Mouse (Mus musculus): ENCODE results near the gene Hmgn1. TPM values are rescaled to one million over a fixed set of nuclear protein-coding genes. Genes with fewer than 3 reads are reported as not detected.
"Not testable (repeated sequence)": the region's sequence is repeated elsewhere in the genome, so short reads cannot be mapped to it uniquely, and the experiment has no call there.

Gene Hmgn1
- polyA plus RNA-seq, 1 experiment = 59.4 TPM

DNA sequence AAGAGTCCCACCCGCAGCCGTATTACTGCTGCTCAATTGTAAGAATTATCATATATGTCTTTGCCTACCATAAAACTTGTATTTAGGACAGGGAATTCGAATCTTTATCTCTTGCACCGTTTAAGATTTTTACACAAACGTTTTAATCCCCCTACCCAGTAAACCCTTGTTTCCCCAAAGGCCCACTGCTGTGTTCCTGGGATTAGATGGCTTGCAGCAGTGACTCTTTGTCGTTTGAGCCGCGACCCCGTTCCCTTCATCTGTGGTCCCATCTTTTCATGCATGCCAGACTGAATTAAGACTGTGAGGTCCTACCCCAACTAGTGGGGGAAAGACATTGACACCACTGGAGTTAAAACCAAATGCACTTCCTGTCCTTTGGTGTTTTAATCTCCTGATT, 937 bp upstream of the Hmgn1 start:
- Histone ChIP-seq H3K9me3 (no peaks in the 10 kb centered on the region), H3K36me3 (replicated peaks; ENCODE audit: low read length) (peaks cover 23% of the 10 kb centered on the region), H3K27me3 (replicated peaks) (peaks cover 37% of the 10 kb centered on the region), H3K4me1 (peaks cover 34% of the 10 kb centered on the region), H3K4me3 (replicated peaks) (peak overlapping the region; percentile 94)
- TF ChIP-seq FLI1 (IDR thresholded peaks at IDR 0.05; ENCODE audit: low read length) (no peak), GATA1 (IDR thresholded peaks at IDR 0.05; ENCODE audit: borderline replicate concordance, low read length) (no peak)

DNA sequence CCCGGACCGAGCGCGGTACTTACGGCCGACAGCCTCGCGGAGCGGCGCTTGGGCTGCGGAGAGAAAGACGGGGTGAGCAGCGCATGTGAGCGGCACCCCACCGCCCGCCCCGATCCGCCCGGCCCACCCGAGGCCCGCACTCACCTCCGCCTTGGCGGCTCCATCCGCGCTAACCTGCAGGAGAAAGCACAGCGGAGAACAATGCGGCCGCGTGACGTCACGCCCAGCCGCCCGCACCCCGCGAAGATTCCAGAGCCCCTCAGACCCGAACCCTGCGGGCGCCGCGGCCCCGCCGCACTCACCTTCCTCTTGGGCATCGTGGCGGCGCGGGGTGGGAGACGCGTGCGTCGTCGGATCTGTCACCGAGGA, 257 bp downstream of the Hmgn1 start:
- H3K9me3 ChIP-seq = no peaks in the 10 kb centered on the region
- TF ChIP-seq FLI1 (IDR thresholded peaks at IDR 0.05; ENCODE audit: low read length) = no peak
- no peak for TF ChIP-seq GATA1 (IDR thresholded peaks at IDR 0.05; ENCODE audit: borderline replicate concordance, low read length)
- peaks cover 37% of the 10 kb centered on the region for H3K27me3 ChIP-seq (replicated peaks)
- peaks cover 34% of the 10 kb centered on the region for H3K4me1 ChIP-seq
- H3K4me3 ChIP-seq (replicated peaks) = peak overlapping the region; percentile 94
- peaks cover 34% of the 10 kb centered on the region for H3K36me3 ChIP-seq (replicated peaks; ENCODE audit: low read length)

DNA sequence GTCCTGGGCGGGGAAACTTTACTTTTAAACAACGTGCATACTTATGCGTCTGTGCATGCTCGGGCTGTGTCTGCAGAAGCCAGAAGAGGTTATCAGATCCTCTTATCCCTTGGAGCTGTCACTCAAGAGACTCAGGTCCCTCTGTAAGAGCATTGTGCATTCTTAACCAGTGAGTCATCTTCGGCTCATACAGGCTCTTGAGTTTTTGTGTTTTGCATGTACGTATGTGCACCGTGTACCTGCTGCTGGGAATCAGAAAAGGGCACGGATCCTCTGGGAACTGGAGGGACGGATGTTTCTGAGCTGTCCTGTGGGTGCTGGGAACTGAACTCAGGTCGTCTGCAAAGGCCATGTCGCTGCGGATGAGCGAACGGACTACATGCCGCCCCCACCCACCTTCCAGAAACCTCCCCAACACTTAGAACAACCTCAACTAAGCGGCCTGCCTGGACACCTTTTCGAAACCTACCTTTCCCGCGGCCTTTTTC, 801 bp downstream of the Hmgn1 start:
- H3K27me3 ChIP-seq (replicated peaks) = peaks cover 33% of the 10 kb centered on the region
- H3K4me3 ChIP-seq (replicated peaks) = peak overlapping the region; percentile 94
- H3K4me1 ChIP-seq = peaks cover 34% of the 10 kb centered on the region
- peaks cover 35% of the 10 kb centered on the region for H3K36me3 ChIP-seq (replicated peaks; ENCODE audit: low read length)
- H3K9me3 ChIP-seq = no peaks in the 10 kb centered on the region
- TF ChIP-seq GATA1 (IDR thresholded peaks at IDR 0.05; ENCODE audit: borderline replicate concordance, low read length) (no peak), FLI1 (IDR thresholded peaks at IDR 0.05; ENCODE audit: low read length) (no peak)

DNA sequence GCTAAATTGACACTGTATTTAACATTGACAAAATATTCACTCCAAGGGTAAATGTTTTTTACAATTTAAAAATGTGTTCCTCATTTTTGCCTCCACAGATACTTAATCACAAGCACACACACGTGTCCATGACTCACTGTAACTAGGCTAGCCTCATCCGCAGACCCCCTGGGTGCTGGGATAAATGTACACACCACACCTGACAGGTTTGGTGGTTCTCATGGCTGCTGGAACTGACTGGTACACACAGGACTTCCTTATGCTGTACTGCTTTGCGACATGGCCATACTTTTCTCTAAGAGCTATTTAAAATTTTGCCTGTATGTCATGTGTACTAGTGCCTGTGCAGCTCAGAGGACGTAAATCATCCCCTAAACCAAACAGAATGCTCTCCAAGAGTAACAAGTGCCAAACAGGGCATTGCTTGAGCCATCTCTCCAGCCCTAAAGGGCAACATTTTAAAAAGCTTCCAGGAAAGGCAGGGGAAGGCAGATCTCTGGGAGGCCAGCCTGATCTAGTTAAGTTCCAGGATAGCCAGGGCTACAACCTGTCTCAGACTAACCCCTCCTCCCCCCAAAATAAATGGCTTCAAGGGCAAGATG, 7.4 kb downstream of the Hmgn1 start:
- TF ChIP-seq FLI1 (IDR thresholded peaks at IDR 0.05; ENCODE audit: low read length) = no peak
- TF ChIP-seq GATA1 (IDR thresholded peaks at IDR 0.05; ENCODE audit: borderline replicate concordance, low read length) = no peak
- Histone ChIP-seq H3K4me1 (no peaks in the 10 kb centered on the region), H3K36me3 (replicated peaks; ENCODE audit: low read length) (peaks cover 37% of the 10 kb centered on the region)

DNA sequence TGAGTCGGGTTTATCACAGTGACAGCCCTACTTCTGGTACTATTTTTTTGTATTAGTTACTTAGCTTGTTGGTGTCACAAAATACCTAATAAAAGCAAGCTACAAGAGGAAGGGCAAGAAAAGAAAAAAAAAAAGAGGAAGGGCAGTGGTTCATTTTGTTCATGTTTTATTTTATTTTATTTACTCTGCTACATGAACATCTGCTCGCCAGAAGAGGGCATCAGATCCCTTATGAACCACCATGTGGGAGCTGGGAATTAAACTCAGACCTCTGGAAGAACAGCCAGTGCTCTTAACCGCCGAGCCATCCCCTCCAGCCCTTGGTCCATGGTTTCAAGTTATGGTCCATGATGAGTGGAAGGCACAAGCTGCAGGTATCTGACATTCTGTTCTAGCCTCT, 12.8 kb downstream of the Hmgn1 start:
- no peaks in the 10 kb centered on the region for H3K9me3 ChIP-seq
- H3K4me3 ChIP-seq (replicated peaks) = no peak overlapping the region
- TF ChIP-seq GATA1 (IDR thresholded peaks at IDR 0.05; ENCODE audit: borderline replicate concordance, low read length) (no peak), FLI1 (IDR thresholded peaks at IDR 0.05; ENCODE audit: low read length) (no peak)

More for the DNA sequence above, 7.4 kb downstream of the Hmgn1 start:
- no peak overlapping the region for H3K4me3 ChIP-seq (replicated peaks)
- no peaks in the 10 kb centered on the region for H3K9me3 ChIP-seq
- peaks cover 5% of the 10 kb centered on the region for H3K27me3 ChIP-seq (replicated peaks)

DNA sequence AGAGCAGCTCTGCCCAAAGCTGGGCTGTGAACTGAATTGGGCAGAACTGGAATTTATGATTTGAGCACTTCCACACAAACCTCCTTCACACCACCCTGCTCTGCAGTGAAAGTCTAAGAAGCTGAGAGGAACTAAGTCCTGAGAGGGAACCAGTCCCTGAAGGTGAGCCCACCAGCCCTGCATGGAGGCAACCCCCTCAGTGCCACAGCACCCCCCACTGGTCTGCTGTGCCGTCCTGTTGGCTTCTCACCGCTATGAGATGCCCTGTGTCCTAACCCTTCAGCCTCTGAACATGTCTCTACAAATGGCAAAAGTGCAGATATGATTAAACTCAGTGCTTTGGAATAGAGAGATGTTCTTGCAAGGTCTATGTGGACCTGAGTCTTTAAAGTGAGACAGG, 14.8 kb downstream of the Hmgn1 start:
- H3K4me3 ChIP-seq (replicated peaks) = no peak overlapping the region
- H3K9me3 ChIP-seq = peaks cover 14% of the 10 kb centered on the region
- no peak for TF ChIP-seq FLI1 (IDR thresholded peaks at IDR 0.05; ENCODE audit: low read length)
- TF ChIP-seq GATA1 (IDR thresholded peaks at IDR 0.05; ENCODE audit: borderline replicate concordance, low read length) = no peak
- H3K4me1 ChIP-seq = no peaks in the 10 kb centered on the region
- H3K27me3 ChIP-seq (replicated peaks) = peaks cover 15% of the 10 kb centered on the region
- H3K36me3 ChIP-seq (replicated peaks; ENCODE audit: low read length) = no peaks in the 10 kb centered on the region

More for the DNA sequence above, 12.8 kb downstream of the Hmgn1 start:
- no peaks in the 10 kb centered on the region for H3K36me3 ChIP-seq (replicated peaks; ENCODE audit: low read length)
- H3K4me1 ChIP-seq = no peaks in the 10 kb centered on the region
- peaks cover 12% of the 10 kb centered on the region for H3K27me3 ChIP-seq (replicated peaks)

DNA sequence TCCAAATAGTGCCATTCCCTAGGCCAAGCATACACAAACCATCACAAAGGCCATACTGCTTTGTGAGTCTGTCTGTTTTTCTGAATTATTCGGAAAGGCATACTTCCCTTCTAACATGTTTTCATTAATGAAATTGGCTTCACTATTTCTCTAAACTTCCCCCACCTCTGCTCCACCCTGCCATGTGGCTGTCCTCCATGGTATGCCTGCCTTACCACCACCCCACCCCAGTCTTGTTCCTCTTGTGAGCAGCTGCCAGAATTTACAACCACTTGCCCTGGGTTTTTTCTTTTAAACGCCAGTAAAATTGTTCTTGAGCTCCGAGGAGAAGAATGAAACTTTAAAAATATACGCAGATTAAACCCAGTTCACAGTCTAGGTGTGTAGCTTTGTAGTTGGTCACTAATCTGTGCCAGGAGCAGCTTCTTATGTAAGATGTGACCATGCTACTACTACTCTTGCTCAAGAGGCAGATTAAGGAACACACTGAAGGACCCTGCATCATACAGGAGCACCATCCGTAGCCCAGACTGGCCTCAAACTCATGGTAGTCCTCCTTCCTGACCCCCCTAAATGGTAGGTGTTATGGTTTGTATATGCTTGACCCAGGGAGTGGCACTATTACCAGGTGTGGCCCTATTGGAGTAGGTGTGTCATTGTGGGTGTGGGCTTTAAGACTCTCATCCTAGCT, 16.7 kb downstream of the Hmgn1 start:
- H3K9me3 ChIP-seq = peaks cover 29% of the 10 kb centered on the region
- no peaks in the 10 kb centered on the region for H3K4me1 ChIP-seq
- peaks cover 18% of the 10 kb centered on the region for H3K27me3 ChIP-seq (replicated peaks)
- H3K4me3 ChIP-seq (replicated peaks) = no peak overlapping the region
- no peak for TF ChIP-seq GATA1 (IDR thresholded peaks at IDR 0.05; ENCODE audit: borderline replicate concordance, low read length)
- TF ChIP-seq FLI1 (IDR thresholded peaks at IDR 0.05; ENCODE audit: low read length) = no peak
- H3K36me3 ChIP-seq (replicated peaks; ENCODE audit: low read length) = no peaks in the 10 kb centered on the region

DNA sequence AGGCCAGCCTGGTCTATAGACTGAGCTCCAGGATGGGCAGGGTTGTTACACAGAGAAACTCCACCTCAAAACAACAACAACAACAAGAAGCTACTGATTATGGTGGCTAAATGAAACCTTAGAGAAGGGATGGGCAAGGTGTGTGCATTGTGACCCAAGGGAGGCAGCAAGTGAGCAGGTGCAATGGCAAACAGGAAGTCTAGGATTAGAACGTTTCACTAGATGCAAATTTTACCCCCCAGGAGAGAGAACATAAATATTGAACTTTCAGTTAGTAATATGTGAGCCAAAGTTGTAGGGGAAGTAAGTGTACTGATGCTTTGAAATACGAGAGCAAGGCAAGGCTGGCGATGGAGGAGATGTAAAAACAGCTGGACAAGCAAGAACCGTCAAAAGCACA, 17.9 kb downstream of the Hmgn1 start:
- H3K27me3 ChIP-seq (replicated peaks) = peaks cover 20% of the 10 kb centered on the region
- peaks cover 29% of the 10 kb centered on the region for H3K9me3 ChIP-seq
- no peaks in the 10 kb centered on the region for H3K36me3 ChIP-seq (replicated peaks; ENCODE audit: low read length)
- TF ChIP-seq GATA1 (IDR thresholded peaks at IDR 0.05; ENCODE audit: borderline replicate concordance, low read length) (no peak), FLI1 (IDR thresholded peaks at IDR 0.05; ENCODE audit: low read length) (no peak)
- H3K4me1 ChIP-seq = no peaks in the 10 kb centered on the region
- H3K4me3 ChIP-seq (replicated peaks) = no peak overlapping the region

DNA sequence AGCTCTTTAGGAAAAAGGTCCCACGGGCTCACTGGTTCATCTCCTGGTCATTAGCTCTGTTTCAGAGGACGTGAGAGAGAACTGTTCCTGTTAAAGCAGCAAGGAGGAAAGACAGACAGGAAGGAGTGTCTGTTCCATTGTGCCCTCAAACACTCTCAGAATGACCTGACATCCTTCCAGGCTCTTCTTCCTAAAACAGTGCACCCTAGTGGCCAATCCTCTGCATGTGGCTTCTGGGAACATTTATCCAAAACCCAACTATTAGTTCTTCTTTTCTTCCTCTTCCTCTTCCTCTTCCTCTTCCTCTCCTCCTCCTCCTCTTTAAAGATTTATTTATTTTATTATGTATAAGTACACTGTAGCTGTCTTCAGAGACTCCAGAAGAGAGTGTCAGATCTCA, 24.5 kb downstream of the Hmgn1 start:
- Histone ChIP-seq H3K4me1 (no peaks in the 10 kb centered on the region), H3K36me3 (replicated peaks; ENCODE audit: low read length) (no peaks in the 10 kb centered on the region), H3K4me3 (replicated peaks) (no peak overlapping the region), H3K27me3 (replicated peaks) (peaks cover 19% of the 10 kb centered on the region), H3K9me3 (peaks cover 19% of the 10 kb centered on the region)
- TF ChIP-seq FLI1 (IDR thresholded peaks at IDR 0.05; ENCODE audit: low read length) = no peak
- TF ChIP-seq GATA1 (IDR thresholded peaks at IDR 0.05; ENCODE audit: borderline replicate concordance, low read length) = no peak

DNA sequence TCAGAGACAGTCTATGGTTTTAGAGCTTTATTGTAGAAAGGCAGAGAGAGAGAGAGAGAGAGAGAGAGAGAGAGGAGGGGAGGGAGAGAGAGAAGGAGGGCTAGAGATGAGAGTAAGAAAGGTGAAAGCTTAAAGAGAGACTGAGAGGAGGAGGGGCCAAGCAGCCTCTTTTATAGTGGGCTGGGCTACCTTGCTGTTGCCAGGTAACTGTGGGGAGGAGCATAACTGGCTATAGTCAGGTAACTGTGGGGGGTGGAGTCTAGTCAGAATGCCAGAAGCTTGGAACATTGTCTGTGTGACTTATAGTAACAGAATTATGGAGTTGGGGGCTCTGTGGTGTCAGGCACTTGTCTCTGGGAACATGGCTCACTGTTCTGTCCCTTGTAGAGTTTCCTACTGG, 29.7 kb downstream of the Hmgn1 start:
- H3K9me3 ChIP-seq; H3K4me1 ChIP-seq; H3K4me3 ChIP-seq (replicated peaks); H3K36me3 ChIP-seq (replicated peaks; ENCODE audit: low read length): not testable (repeated sequence)
- H3K27me3 ChIP-seq (replicated peaks) = peaks cover 20% of the 10 kb centered on the region
